Mouse (Mus musculus) right cerebral cortex, postnatal 36 days (tissue): ENCODE results near the gene Krt90.
"Not testable (repeated sequence)": the region's sequence is repeated elsewhere in the genome, so short reads cannot be mapped to it uniquely, and the experiment has no call there.

Source experiments
- DNase-seq, 2 experiments: peaks; one replicate each; pipeline ENCODE4 v3.0.0; 2022; ENCODE audit warnings: low spot score in 2 of 2, mixed read lengths in 1 of 2

The Krt90 gene

DNA sequence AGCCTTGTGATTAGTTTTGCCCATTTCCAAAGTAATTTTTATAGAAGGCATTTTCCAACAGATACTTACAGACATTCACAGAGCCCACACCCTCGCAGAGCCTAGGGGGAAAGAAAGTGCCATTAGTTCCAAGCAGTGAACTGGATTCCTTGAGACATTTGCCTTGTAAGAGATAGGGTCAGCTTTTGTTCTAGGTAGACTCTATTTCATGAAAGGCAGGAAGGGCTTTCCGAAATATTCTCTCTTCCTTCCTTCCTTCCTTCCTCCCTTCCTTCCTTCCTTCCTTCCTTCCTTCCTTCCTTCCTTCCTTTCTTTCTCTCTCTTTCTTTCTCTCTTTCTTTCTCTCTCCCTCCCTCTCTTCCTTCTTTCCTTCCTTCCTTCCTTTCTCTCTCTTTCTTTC is 45.6 kb downstream of the Krt90 start, which contains the start of gene Gm49425:
TSS of gene Gm49425 (minus strand) at position 101 of the 400 bp plus-strand sequence.
- not testable (repeated sequence) for DNase-seq

DNA sequence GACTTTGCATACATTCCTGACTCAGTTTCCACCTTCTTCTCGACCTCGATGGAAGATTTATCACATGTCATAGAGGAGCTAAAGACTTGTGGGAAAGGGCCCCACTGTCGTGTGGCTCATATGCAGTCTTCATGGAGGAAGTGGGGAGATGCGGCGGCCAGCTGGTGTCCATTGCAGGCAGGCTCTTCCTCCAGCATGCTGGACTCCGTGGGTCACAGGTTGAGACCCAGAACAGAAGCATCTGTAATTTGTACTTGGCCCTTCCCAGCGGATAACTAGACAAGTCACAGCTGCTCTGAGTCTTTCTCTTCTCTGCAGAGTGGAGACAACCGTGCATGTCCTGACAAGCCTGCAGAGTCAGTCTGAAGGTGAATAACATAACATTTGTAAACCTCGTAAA is 54.5 kb downstream of the Krt90 start:
- no peak for DNase-seq

DNA sequence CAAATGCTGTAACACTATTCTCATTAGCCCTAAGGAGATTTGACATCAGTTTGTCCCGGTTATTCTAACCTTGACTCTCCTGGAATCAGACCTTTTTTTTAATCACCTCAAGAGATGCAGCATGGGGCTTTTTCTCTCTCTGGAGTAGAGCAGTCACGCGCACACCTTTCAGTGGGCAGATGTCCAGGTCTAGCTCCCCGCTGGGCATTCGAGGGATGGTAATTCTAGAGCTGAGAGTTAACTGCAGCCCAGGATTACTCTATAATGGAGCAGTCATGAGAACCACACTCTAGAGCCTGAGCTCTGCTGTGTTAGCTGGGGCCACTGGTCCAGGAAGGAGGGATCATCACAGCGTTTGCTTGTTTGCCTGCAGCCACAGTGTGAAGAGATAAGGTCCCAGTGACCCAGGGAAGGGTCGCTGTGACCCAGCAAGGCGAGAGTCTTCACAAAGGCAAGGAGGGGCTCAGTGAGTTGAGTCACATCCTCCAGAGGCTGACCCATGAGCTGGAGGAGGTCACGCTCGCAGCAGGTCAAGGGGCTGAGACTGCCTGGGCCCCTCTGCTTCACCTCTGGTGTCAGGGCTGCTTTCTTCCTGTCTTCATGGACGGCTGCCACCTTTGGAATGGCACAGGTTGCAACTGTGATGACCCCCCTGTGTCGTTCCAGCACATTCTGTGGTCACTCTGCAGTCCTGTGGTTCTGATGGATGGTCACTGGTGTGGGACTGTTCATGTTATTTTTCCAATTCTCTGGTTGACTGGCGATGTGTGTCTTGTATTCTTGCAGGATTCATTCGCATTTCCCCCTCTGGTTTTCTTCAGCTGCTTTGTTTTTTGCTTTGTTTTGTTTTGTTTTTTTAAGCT is 55.6 kb downstream of the Krt90 start:
- no peak for DNase-seq
